Mouse (Mus musculus) stomach, embryonic 16.5 days (tissue): Measurements from ENCODE around the gene Ahnak. TPM values are rescaled to one million over a fixed set of nuclear protein-coding genes. Genes with fewer than 3 reads are reported as not detected.
"Not testable (repeated sequence)": the region's sequence is repeated elsewhere in the genome, so short reads cannot be mapped to it uniquely, and the experiment has no call there.

Experiments
- ATAC-seq: fragments of 200-750 bp; cut with Nextera tagmentation; 2 replicates; pipeline ENCODE4 v1.8.0; 2017; ENCODE audit warnings: moderate number of reproducible peaks, moderate TSS enrichment; ENCODE audit not compliant: insufficient read depth, low FRiP score
- H3K27ac ChIP-seq: fragments of 300-500 bp; sonication (generic); 2 replicates; pipeline ENCODE4 v1.5.1; 2014; ENCODE audit warnings: low read length
- H3K27me3 ChIP-seq: fragments of 300-500 bp; sonication (generic); 2 replicates; pipeline ENCODE4 v1.6.1; 2014; ENCODE audit warnings: low read length, control low read depth, mixed read lengths; ENCODE audit not compliant: control insufficient read depth, insufficient read depth
- H3K36me3 ChIP-seq: fragments of 300-500 bp; sonication (generic); 2 replicates; pipeline ENCODE4 v1.6.1; 2014; ENCODE audit warnings: low read length; ENCODE audit not compliant: control insufficient read depth, insufficient read depth
- H3K4me1 ChIP-seq: fragments of 300-500 bp; sonication (generic); 2 replicates; pipeline ENCODE4 v1.6.1; 2014; ENCODE audit warnings: low read length, control low read depth, mixed read lengths; ENCODE audit not compliant: control insufficient read depth, insufficient read depth
- H3K4me2 ChIP-seq: fragments of 300-500 bp; sonication (generic); 2 replicates; pipeline ENCODE4 v1.6.1; 2014; ENCODE audit warnings: low read depth, low read length, mixed read lengths
- H3K4me3 ChIP-seq: fragments of 300-500 bp; sonication (generic); replicated peaks from 2 replicates; pipeline ENCODE4 v1.5.1; 2014; ENCODE audit warnings: mild to moderate bottlenecking, low read length
- H3K9ac ChIP-seq: fragments of 300-500 bp; sonication (generic); 2 replicates; pipeline ENCODE4 v1.6.1; 2014; ENCODE audit warnings: low read length
- H3K9me3 ChIP-seq: fragments of 300-500 bp; sonication (generic); replicated peaks from 2 replicates; pipeline ENCODE4 v1.6.1; 2016; ENCODE audit warnings: low read length, control low read depth; ENCODE audit not compliant: control insufficient read depth
- WGBS: fragments of 180-500 bp; shearing (Covaris S2); extraction: QIAGEN DNeasy Blood & Tissue Kit; methylation state at CpG from one replicate; pipeline ENCODE4 v1.1.7; 2014; 5-methylcytosine and 5-hydroxymethylcytosine counted together
- polyA plus RNA-seq: library from polyadenylated mRNA; unstranded; fragments of >200 nt; fragmentation: Nextera tagmentation; extraction: Ambion mirVana; gene quantifications from 2 replicates; pipeline ENCODE4 v1.2.1, GENCODE M21; 2015

Gene Ahnak
- polyA plus RNA-seq, 1 experiment from 2014 or later, result 46.4 TPM

DNA sequence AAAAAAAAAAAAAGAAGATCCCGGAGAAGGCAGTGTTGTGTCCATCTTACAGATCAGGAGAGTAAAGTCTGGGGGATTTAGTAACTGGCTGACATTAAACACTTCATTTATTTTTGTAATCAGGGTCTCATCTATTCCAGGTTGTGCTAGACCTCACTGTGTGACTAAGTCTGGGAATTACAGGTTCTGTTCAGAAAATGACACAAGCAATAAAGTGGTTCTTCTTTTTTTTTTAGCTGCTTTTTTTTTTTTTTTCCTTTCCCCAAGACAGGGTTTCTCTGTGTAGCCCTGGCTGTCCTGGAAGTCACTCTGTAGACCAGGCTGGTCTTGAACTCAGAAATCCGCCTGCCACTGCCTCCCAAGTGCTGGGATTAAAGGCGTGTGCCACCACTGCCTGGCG, 62.9 kb downstream of the Ahnak start:
- not testable (repeated sequence) for H3K36me3 ChIP-seq, H3K27me3 ChIP-seq, H3K4me2 ChIP-seq, H3K9me3 ChIP-seq, H3K4me3 ChIP-seq, H3K9ac ChIP-seq, ATAC-seq
- H3K27ac ChIP-seq, result peak overlapping the region; percentile 75; the same call in 1 of the 2 replicates
- 90% methylated on average over 4 of the region's 4 CpGs for WGBS
- H3K4me1 ChIP-seq, result peaks cover 18% of the 10 kb centered on the region

DNA sequence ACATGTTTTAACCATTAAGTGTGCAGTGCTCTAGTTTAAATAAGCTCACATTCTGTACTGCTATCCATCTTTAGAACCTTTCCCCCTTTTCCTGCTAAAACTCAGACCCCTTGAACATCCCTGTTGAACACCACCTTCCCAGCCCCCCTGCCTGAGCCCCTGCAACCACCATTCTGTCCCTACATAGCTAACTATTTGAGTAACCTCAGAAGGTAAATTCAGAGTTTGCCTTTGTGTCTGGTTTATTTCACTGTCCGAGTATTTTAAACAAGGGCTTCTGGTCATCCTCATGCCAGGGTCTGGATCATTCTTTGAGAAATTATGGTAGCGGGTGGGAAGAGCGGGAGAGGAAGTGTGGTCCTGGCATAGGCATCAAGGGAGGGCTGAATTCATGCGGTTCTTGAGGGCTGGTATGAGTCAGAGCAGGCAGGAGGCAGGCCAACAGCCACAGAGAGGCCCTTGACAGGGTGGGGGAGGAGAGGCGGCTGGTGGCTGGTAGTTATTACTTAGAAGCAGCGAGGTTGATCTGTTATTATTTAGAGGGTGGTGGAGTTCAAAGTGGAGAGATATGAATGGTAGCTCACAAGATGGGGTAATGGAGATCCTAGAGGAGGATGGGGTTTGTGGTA, 63.8 kb downstream of the Ahnak start:
- Histone ChIP-seq H3K9me3 (peaks cover 4% of the 10 kb centered on the region), H3K4me1 (peaks cover 12% of the 10 kb centered on the region), H3K27ac (peak overlapping the region; percentile 75), H3K27me3 (no peaks in the 10 kb centered on the region), H3K4me3 (no peak overlapping the region), H3K9ac (0 out of 2 replicates have a peak overlapping the region, but pooled peaks have one; percentile 18), H3K4me2 (no peak overlapping the region), H3K36me3 (no peaks in the 10 kb centered on the region)
- peak; percentile 94 for ATAC-seq
- 12% methylated on average over 6 of the region's 6 CpGs for WGBS

DNA sequence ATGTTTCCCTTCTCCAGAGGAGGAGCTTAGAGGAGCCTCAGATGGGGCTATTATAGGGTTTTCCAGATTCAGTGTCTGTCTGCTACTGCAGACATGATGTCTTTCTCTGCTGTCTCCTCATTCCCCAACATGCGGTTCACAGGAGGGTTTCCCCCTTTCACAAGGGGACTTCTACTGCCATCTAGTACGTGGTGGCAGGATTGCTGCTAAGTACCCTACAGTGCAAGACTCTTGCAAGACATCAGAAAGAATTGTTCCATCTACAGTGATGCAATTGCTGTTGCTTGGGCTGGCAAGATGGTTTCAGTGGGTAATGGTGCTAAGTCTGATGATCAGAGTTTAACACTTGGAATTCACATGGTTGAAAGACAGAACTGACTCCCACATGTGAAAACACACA, 66.1 kb downstream of the Ahnak start:
- H3K27me3 ChIP-seq, result no peaks in the 10 kb centered on the region
- ATAC-seq, result no peak

DNA sequence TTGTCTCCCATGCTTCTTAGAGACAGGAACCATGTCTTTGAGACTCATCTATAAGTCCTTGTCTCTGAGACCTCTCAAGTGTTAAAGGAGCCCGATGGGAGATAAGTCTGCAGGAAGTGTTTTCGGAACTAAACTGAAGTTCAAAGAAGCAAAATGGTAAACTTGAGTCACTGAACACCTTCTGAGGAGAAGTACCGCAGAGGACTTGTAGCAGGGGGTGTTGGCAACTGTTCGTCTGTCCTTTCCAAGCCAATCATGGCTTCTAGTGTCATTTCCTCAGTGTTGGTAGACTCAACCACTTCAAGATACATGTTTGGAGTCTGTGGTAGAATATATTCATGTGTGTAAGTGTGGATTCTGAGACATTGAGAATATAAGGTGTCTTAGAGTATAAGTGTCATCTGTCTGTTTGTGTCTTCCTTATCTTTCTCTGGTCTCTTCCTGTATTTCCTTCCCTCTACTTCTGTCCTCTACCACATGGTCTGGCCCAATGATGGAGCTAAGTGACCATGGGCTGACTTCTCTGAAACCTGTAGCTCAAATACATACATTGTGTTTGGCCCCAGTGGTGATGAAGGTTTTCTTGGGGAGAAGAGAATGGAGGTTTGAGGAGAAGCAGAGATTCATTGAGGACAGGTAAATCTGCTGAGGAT, 66.7 kb downstream of the Ahnak start:
- ATAC-seq, result no peak
- H3K36me3 ChIP-seq, result no peaks in the 10 kb centered on the region
- no peak overlapping the region for H3K4me3 ChIP-seq
- no peaks in the 10 kb centered on the region for H3K9me3 ChIP-seq
- H3K4me1 ChIP-seq, result peaks cover 11% of the 10 kb centered on the region; the same call in 1 of the 2 replicates
- 82% methylated on average over 4 of the region's 4 CpGs for WGBS
- H3K27me3 ChIP-seq, result no peaks in the 10 kb centered on the region
- H3K27ac ChIP-seq, result no peak overlapping the region
- H3K9ac ChIP-seq, result no peak overlapping the region
- no peak overlapping the region for H3K4me2 ChIP-seq

More for the DNA sequence above, 66.1 kb downstream of the Ahnak start:
- H3K27ac ChIP-seq, result no peak overlapping the region
- peaks cover 11% of the 10 kb centered on the region; the same call in 1 of the 2 replicates for H3K4me1 ChIP-seq
- H3K36me3 ChIP-seq, result no peaks in the 10 kb centered on the region
- no peak overlapping the region for H3K9ac ChIP-seq
- H3K4me3 ChIP-seq, result no peak overlapping the region
- no peak overlapping the region for H3K4me2 ChIP-seq
- no peaks in the 10 kb centered on the region for H3K9me3 ChIP-seq
- 24% methylated on average over 2 of the region's 2 CpGs for WGBS

DNA sequence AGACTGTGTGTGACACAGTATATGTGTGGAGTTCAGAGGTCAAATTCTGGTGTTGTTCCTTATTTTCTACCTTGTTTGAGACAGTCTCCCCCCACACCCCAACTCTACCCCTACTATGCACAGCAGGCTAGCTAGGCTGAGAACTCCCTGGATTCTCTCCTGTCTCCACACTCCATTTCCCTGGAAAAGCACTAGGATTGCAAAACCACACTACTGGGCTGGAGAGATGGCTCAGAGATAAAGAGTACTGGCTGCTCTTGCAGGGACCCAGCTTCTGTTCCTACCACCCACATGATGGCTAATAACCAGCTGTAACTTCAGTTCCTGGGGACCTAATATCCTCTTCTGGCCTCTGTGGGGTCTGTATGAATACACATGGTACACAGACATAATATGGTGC, 68.6 kb downstream of the Ahnak start:
- Histone ChIP-seq H3K27ac (no peak overlapping the region), H3K9me3 (no peaks in the 10 kb centered on the region), H3K4me1 (peaks cover 9% of the 10 kb centered on the region; the same call in 1 of the 2 replicates), H3K27me3 (no peaks in the 10 kb centered on the region), H3K4me3 (no peak overlapping the region), H3K9ac (no peak overlapping the region), H3K36me3 (no peaks in the 10 kb centered on the region), H3K4me2 (no peak overlapping the region)
- no peak for ATAC-seq

DNA sequence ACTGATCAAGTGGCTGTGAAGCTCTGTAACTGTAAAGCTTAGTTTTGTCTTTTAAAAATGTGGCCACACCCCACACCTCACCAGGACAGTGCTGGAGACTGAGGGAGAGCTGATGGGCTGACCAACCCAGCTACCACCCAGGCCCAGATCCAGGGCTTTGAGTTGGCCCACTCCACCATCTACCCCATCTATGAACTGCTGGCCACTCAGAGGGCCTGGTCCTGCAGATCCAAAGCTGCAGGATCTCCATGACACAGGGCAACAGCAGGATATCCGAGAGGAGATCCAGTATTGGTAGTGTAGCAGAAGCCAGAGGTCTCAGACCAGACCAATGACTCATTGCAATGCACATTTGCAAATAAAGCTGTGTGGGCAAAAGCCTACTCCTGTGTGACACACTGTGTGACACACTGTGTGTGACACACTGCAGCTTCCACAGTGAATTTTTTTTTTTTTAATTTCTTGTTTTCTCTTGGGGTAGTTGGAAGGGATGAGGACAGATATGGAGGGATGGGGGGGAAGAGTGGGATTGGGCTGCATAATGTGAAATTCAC, 69.3 kb downstream of the Ahnak start:
- WGBS, result 67% methylated on average over 1 of the region's 1 CpGs
- no peak overlapping the region for H3K4me2 ChIP-seq
- H3K4me1 ChIP-seq, result peaks cover 2% of the 10 kb centered on the region; the same call in 1 of the 2 replicates
- H3K36me3 ChIP-seq, result no peaks in the 10 kb centered on the region
- ATAC-seq, result no peak
- H3K4me3 ChIP-seq, result no peak overlapping the region
- no peak overlapping the region for H3K9ac ChIP-seq
- no peaks in the 10 kb centered on the region for H3K27me3 ChIP-seq
- no peaks in the 10 kb centered on the region for H3K9me3 ChIP-seq
- no peak overlapping the region for H3K27ac ChIP-seq

DNA sequence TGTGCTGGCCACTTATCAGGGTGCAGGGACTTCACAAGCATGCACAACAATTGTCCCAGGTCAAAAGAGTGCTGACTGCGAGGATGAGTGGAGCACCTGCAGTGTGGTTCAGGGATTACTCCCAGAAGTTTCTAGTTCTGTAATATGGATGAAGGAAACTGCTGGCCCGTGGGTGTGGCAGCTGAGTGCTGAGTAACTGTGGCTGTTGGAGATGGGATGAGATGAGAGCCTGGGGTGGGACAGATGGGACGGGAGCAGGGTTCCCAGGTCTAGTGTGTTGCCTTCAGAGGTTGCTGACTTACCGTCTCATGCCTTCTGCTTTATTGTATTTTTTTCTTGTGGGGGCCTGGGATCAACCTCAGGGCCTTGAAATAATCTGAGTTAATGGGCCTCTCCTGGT, 69.9 kb downstream of the Ahnak start:
- Histone ChIP-seq H3K9ac (no peak overlapping the region), H3K36me3 (no peaks in the 10 kb centered on the region), H3K27me3 (no peaks in the 10 kb centered on the region), H3K27ac (no peak overlapping the region), H3K4me2 (no peak overlapping the region), H3K4me1 (no peaks in the 10 kb centered on the region), H3K4me3 (no peak overlapping the region), H3K9me3 (no peaks in the 10 kb centered on the region)
- 69% methylated on average over 4 of the region's 4 CpGs for WGBS
- ATAC-seq, result no peak

DNA sequence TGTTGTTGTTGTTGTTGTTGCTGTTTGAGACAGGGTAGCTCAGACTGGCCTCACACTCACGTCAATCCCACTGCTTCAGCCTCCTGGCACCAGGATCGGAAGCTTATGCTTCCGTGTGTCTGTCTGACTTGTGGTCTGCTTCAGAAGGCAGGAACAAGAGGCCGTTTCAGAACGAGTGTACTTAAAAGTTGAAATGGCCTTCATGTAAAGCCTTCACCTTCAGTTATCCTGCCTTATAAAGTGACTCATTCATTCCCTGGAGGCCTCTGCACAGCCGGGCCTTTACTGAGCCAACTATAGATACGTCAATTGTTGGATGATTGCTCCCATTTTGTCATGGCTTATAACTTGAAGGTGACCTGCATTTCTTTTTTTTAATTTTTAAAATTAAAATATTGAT, 70.3 kb downstream of the Ahnak start:
- 69% methylated on average over 7 of the region's 7 CpGs for WGBS

DNA sequence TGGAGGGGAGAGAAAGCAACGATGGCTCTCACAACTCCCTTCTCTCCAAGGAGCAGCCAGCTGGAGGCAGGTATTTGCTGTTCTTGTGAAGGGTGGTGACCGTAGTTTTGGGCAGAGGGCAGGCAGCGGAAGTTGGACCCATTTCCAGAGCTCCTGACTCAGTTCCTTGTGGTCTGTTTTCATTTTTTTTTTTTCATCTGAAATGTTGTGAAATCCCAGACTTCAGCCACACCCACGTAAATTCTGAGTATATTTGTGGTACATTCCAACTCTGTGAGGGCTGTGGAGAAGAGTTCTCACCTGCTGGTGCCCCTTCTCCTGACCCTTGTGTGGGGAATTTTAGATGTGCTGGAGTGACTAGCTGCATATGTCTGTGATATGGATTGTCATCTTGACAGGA, 71.0 kb downstream of the Ahnak start:
- 67% methylated on average over 4 of the region's 4 CpGs for whole genome bisulfite sequencing

More for the DNA sequence above, 70.3 kb downstream of the Ahnak start:
- no peaks in the 10 kb centered on the region for H3K27me3 ChIP-seq
- no peaks in the 10 kb centered on the region for H3K9me3 ChIP-seq
- no peaks in the 10 kb centered on the region for H3K36me3 ChIP-seq
- no peak for ATAC-seq
- H3K9ac ChIP-seq, result no peak overlapping the region
- no peaks in the 10 kb centered on the region for H3K4me1 ChIP-seq
- no peak overlapping the region for H3K27ac ChIP-seq
- no peak overlapping the region for H3K4me3 ChIP-seq
- no peak overlapping the region for H3K4me2 ChIP-seq

More for the DNA sequence above, 71.0 kb downstream of the Ahnak start:
- no peaks in the 10 kb centered on the region for H3K36me3 ChIP-seq
- no peaks in the 10 kb centered on the region for H3K27me3 ChIP-seq
- H3K9ac ChIP-seq, result no peak overlapping the region
- ATAC-seq, result no peak
- H3K4me2 ChIP-seq, result no peak overlapping the region
- no peak overlapping the region for H3K27ac ChIP-seq
- H3K9me3 ChIP-seq, result no peaks in the 10 kb centered on the region
- H3K4me1 ChIP-seq, result no peaks in the 10 kb centered on the region
- no peak overlapping the region for H3K4me3 ChIP-seq
